Mouse (Mus musculus) embryonic facial prominence, embryonic 10.5 days (tissue): ENCODE data around the gene Aldh4a1. TPM values are rescaled to one million over a fixed set of nuclear protein-coding genes. Genes with fewer than 3 reads are reported as not detected.

Experiments used
- DNase-seq: peaks from one replicate; pipeline ENCODE4 v3.0.0-alpha.2; 2017; ENCODE audit warnings: low spot score
- H3K27ac ChIP-seq: fragments of 300-500 bp; sonication (generic); replicated peaks from 2 replicates; pipeline ENCODE4 v1.5.1; 2016; ENCODE audit warnings: mild to moderate bottlenecking
- H3K27me3 ChIP-seq: fragments of 300-500 bp; sonication (generic); replicated peaks from 2 replicates; pipeline ENCODE4 v1.6.1; 2016; ENCODE audit warnings: low read depth, mild to moderate bottlenecking; ENCODE audit not compliant: poor library complexity, severe bottlenecking
- H3K36me3 ChIP-seq: fragments of 300-500 bp; sonication (generic); replicated peaks from 2 replicates; pipeline ENCODE4 v1.6.1; 2016; ENCODE audit warnings: mild to moderate bottlenecking, moderate library complexity
- H3K4me1 ChIP-seq: fragments of 300-500 bp; sonication (generic); 2 replicates; pipeline ENCODE4 v1.6.1; 2016
- H3K4me3 ChIP-seq: fragments of 300-500 bp; sonication (generic); 2 replicates; pipeline ENCODE4 v1.5.1; 2016; ENCODE audit warnings: mild to moderate bottlenecking, moderate library complexity
- H3K9me3 ChIP-seq: fragments of 300-500 bp; sonication (generic); 2 replicates; pipeline ENCODE4 v1.6.1; 2016; ENCODE audit warnings: mild to moderate bottlenecking
- WGBS: fragments of 180-500 bp; shearing (Covaris S2); methylation state at CpG from one replicate; pipeline ENCODE4 v1.1.7; 2016; 5-methylcytosine and 5-hydroxymethylcytosine counted together
- polyA plus RNA-seq: library from polyadenylated mRNA; unstranded; fragments of >200 nt; fragmentation: Nextera tagmentation; extraction: Ambion mirVana; gene quantifications from 2 replicates; pipeline ENCODE4 v1.2.1, GENCODE M21; 2016

Gene Aldh4a1
- polyA plus RNA-seq, 1 experiment from 2014 or later, result 24.4 TPM

- WGBS, result 45% methylated on average over 6 of the region's 6 CpGs
- H3K4me3 ChIP-seq, result peak overlapping the region; percentile 47
- H3K27me3 ChIP-seq, result no peaks in the 10 kb centered on the region
- peak overlapping the region; percentile 91 for H3K27ac ChIP-seq
- H3K4me1 ChIP-seq, result peaks cover 94% of the 10 kb centered on the region
- no peaks in the 10 kb centered on the region for H3K9me3 ChIP-seq
- H3K36me3 ChIP-seq, result no peaks in the 10 kb centered on the region
- DNase-seq, result no peak
These were observed 41.1 kb upstream of the Aldh4a1 start for GRCm38 (mm10) chr4:139581427-139582051.

GRCm38 (mm10) chr4:139582346-139582745, 40.3 kb upstream of the Aldh4a1 start:
- 79% methylated on average over 6 of the region's 6 CpGs for WGBS
- peak overlapping the region; percentile 91 for H3K27ac ChIP-seq

GRCm38 (mm10) chr4:139582903-139583302, 39.8 kb upstream of the Aldh4a1 start:
- 51% methylated on average over 3 of the region's 3 CpGs for WGBS
- no peak overlapping the region for H3K4me3 ChIP-seq
- no peaks in the 10 kb centered on the region for H3K36me3 ChIP-seq
- DNase-seq, result no peak
- H3K27ac ChIP-seq, result peak overlapping the region; percentile 91; the same call in 1 of the 2 replicates
- H3K27me3 ChIP-seq, result no peaks in the 10 kb centered on the region
- H3K4me1 ChIP-seq, result peaks cover 98% of the 10 kb centered on the region
- no peaks in the 10 kb centered on the region for H3K9me3 ChIP-seq

More at GRCm38 (mm10) chr4:139582346-139582745, 40.3 kb upstream of the Aldh4a1 start:
- Histone ChIP-seq H3K27me3 (no peaks in the 10 kb centered on the region), H3K9me3 (no peaks in the 10 kb centered on the region), H3K4me3 (no peak overlapping the region), H3K36me3 (no peaks in the 10 kb centered on the region), H3K4me1 (peaks cover 94% of the 10 kb centered on the region)
- no peak for DNase-seq

GRCm38 (mm10) chr4:139583629-139584245, 38.9 kb upstream of the Aldh4a1 start:
- peaks cover 93% of the 10 kb centered on the region for H3K4me1 ChIP-seq
- H3K36me3 ChIP-seq, result no peaks in the 10 kb centered on the region
- H3K9me3 ChIP-seq, result no peaks in the 10 kb centered on the region
- 81% methylated on average over 11 of the region's 11 CpGs for WGBS
- H3K4me3 ChIP-seq, result no peak overlapping the region
- no peaks in the 10 kb centered on the region for H3K27me3 ChIP-seq
- peak overlapping the region; percentile 91 for H3K27ac ChIP-seq
- no peak for DNase-seq

GRCm38 (mm10) chr4:139584704-139585103, 38.0 kb upstream of the Aldh4a1 start:
- no peaks in the 10 kb centered on the region for H3K9me3 ChIP-seq
- H3K27ac ChIP-seq, result peak overlapping the region; percentile 59
- H3K36me3 ChIP-seq, result no peaks in the 10 kb centered on the region
- peaks cover 90% of the 10 kb centered on the region for H3K4me1 ChIP-seq
- no peak for DNase-seq
- H3K27me3 ChIP-seq, result no peaks in the 10 kb centered on the region
- no peak overlapping the region for H3K4me3 ChIP-seq
- WGBS, result 79% methylated on average over 11 of the region's 11 CpGs

GRCm38 (mm10) chr4:139585713-139586112, 37.0 kb upstream of the Aldh4a1 start:
- Histone ChIP-seq H3K36me3 (no peaks in the 10 kb centered on the region), H3K27me3 (no peaks in the 10 kb centered on the region), H3K9me3 (no peaks in the 10 kb centered on the region), H3K4me1 (peaks cover 90% of the 10 kb centered on the region), H3K4me3 (no peak overlapping the region), H3K27ac (0 out of 2 replicates have a peak overlapping the region, but pooled peaks have one; percentile 20)
- 93% methylated on average over 7 of the region's 7 CpGs for WGBS
- DNase-seq, result no peak

GRCm38 (mm10) chr4:139587370-139587769, 35.3 kb upstream of the Aldh4a1 start:
- 62% methylated on average over 4 of the region's 4 CpGs for WGBS
- peaks cover 87% of the 10 kb centered on the region for H3K4me1 ChIP-seq

GRCm38 (mm10) chr4:139587773-139588172, 34.9 kb upstream of the Aldh4a1 start:
- no peak overlapping the region for H3K4me3 ChIP-seq
- peaks cover 87% of the 10 kb centered on the region for H3K4me1 ChIP-seq
- no peaks in the 10 kb centered on the region for H3K27me3 ChIP-seq
- DNase-seq, result no peak
- 60% methylated on average over 4 of the region's 4 CpGs for WGBS
- no peaks in the 10 kb centered on the region for H3K36me3 ChIP-seq
- H3K9me3 ChIP-seq, result no peaks in the 10 kb centered on the region
- H3K27ac ChIP-seq, result peak overlapping the region; percentile 11; the same call in 1 of the 2 replicates

More at GRCm38 (mm10) chr4:139587370-139587769, 35.3 kb upstream of the Aldh4a1 start:
- Histone ChIP-seq H3K4me3 (no peak overlapping the region), H3K36me3 (no peaks in the 10 kb centered on the region), H3K27me3 (no peaks in the 10 kb centered on the region), H3K27ac (peak overlapping the region; percentile 11; the same call in 1 of the 2 replicates), H3K9me3 (no peaks in the 10 kb centered on the region)
- DNase-seq, result no peak

- 38% methylated on average over 5 of the region's 5 CpGs for WGBS
- H3K4me3 ChIP-seq, result no peak overlapping the region
- H3K27ac ChIP-seq, result peak overlapping the region; percentile 70
- no peak for DNase-seq
- peaks cover 87% of the 10 kb centered on the region for H3K4me1 ChIP-seq
- H3K36me3 ChIP-seq, result no peaks in the 10 kb centered on the region
- no peaks in the 10 kb centered on the region for H3K27me3 ChIP-seq
- H3K9me3 ChIP-seq, result no peaks in the 10 kb centered on the region
These were observed 33.2 kb upstream of the Aldh4a1 start for GRCm38 (mm10) chr4:139589351-139590027.

- DNase-seq, result peak; percentile 69
- H3K36me3 ChIP-seq, result no peaks in the 10 kb centered on the region
- H3K27me3 ChIP-seq, result no peaks in the 10 kb centered on the region
- H3K4me3 ChIP-seq, result no peak overlapping the region
- no peaks in the 10 kb centered on the region for H3K9me3 ChIP-seq
- H3K4me1 ChIP-seq, result peaks cover 85% of the 10 kb centered on the region
- peak overlapping the region; percentile 70 for H3K27ac ChIP-seq
- WGBS, result 24% methylated on average over 4 of the region's 4 CpGs
These were observed 32.2 kb upstream of the Aldh4a1 start for GRCm38 (mm10) chr4:139590446-139590845.

GRCm38 (mm10) chr4:139592895-139593294, 29.8 kb upstream of the Aldh4a1 start:
- H3K9me3 ChIP-seq, result no peaks in the 10 kb centered on the region
- peaks cover 86% of the 10 kb centered on the region for H3K4me1 ChIP-seq
- H3K27ac ChIP-seq, result peak overlapping the region; percentile 58; the same call in 1 of the 2 replicates
- no peak for DNase-seq
- no peaks in the 10 kb centered on the region for H3K27me3 ChIP-seq
- 78% methylated on average over 7 of the region's 7 CpGs for WGBS
- no peaks in the 10 kb centered on the region for H3K36me3 ChIP-seq
- no peak overlapping the region for H3K4me3 ChIP-seq

GRCm38 (mm10) chr4:139593383-139593782, 29.3 kb upstream of the Aldh4a1 start:
- Histone ChIP-seq H3K9me3 (no peaks in the 10 kb centered on the region), H3K4me3 (no peak overlapping the region), H3K36me3 (no peaks in the 10 kb centered on the region), H3K27ac (peak overlapping the region; percentile 58), H3K4me1 (peaks cover 88% of the 10 kb centered on the region), H3K27me3 (no peaks in the 10 kb centered on the region)
- WGBS, result 71% methylated on average over 6 of the region's 6 CpGs
- no peak for DNase-seq
